Mouse (Mus musculus) embryonic fibroblast, embryonic 13.5 days (primary cell): ENCODE results near the gene Madcam1. TPM values are rescaled to one million over a fixed set of nuclear protein-coding genes. Genes with fewer than 3 reads are reported as not detected.
"Not testable (repeated sequence)": the region's sequence is repeated elsewhere in the genome, so short reads cannot be mapped to it uniquely, and the experiment has no call there.

Experiments
- H3K27ac ChIP-seq: 2 replicates; pipeline ENCODE4 v1.5.1; 2012; ENCODE audit warnings: low read length, control low read depth, inconsistent platforms; ENCODE audit not compliant: insufficient read depth
- H3K4me1 ChIP-seq: 2 replicates; pipeline ENCODE4 v1.6.1; 2011; ENCODE audit warnings: low read length; ENCODE audit not compliant: control insufficient read depth, insufficient read depth
- H3K4me3 ChIP-seq: 2 replicates; pipeline ENCODE4 v1.5.1; 2011; ENCODE audit warnings: mild to moderate bottlenecking, control low read depth, low read length; ENCODE audit not compliant: insufficient read depth
- CTCF ChIP-seq: IDR thresholded peaks from 2 replicates; pipeline ENCODE4 v1.5.1; 2011; ENCODE audit warnings: mild to moderate bottlenecking, control low read depth, low read length, moderate library complexity, borderline replicate concordance; ENCODE audit not compliant: insufficient read depth
- POLR2A ChIP-seq: IDR thresholded peaks from 2 replicates; pipeline ENCODE4 v1.6.1; 2011; ENCODE audit warnings: low read depth, mild to moderate bottlenecking, control low read depth, low read length, moderate library complexity
- polyA plus RNA-seq: library from polyadenylated mRNA; stranded (reverse); fragments of >200 nt; gene quantifications from 2 replicates; pipeline ENCODE4 v1.2.4, GENCODE M21; 2011; ENCODE audit warnings: low read depth; ENCODE audit not compliant: missing spikeins, insufficient read length

Gene Madcam1
- polyA plus RNA-seq, 1 experiment = not detected

- Histone ChIP-seq H3K27ac (no peak overlapping the region), H3K4me1 (peaks cover 10% of the 10 kb centered on the region; the same call in 1 of the 2 replicates), H3K4me3 (no peak overlapping the region)
- no peak for TF ChIP-seq CTCF
- no peak for TF ChIP-seq POLR2A
Measured at GRCm38 (mm10) chr10:79697916-79698315, 33.6 kb downstream of the Madcam1 start.

- TF ChIP-seq POLR2A (no peak), CTCF (no peak)
- Histone ChIP-seq H3K4me3 (no peak overlapping the region), H3K4me1 (peaks cover 10% of the 10 kb centered on the region; the same call in 1 of the 2 replicates), H3K27ac (no peak overlapping the region)
Measured at GRCm38 (mm10) chr10:79698459-79698858, 34.1 kb downstream of the Madcam1 start.

DNA sequence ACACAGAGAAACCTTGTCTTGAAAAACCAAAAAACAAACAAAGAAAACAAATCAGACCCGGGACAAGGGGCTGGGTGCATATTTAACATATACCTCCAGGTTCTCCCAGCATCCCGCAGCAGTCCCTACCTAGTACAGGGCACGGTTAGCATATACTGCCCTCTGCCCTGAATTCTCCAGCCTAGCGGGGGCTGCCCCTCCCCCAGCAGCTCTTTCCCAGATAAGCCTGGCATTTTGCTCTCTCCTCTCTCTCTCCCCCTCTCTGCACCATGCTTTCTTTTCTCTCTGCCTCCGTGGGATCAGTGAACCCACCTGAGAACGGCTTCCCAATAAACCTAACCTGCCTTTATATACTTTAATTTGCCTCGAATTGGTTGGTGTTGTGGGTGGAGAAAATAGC lies 36.3 kb downstream of the Madcam1 start:
- TF ChIP-seq CTCF (no peak), POLR2A (no peak)
- Histone ChIP-seq H3K27ac (no peak overlapping the region), H3K4me3 (no peak overlapping the region), H3K4me1 (peaks cover 8% of the 10 kb centered on the region)

GRCm38 (mm10) chr10:79701443-79702129 lies 37.2 kb downstream of the Madcam1 start:
- H3K27ac ChIP-seq = no peak overlapping the region
- TF ChIP-seq POLR2A = no peak
- no peak for TF ChIP-seq CTCF
- H3K4me1 ChIP-seq = peaks cover 4% of the 10 kb centered on the region; the same call in 1 of the 2 replicates
- H3K4me3 ChIP-seq = no peak overlapping the region

- H3K27ac ChIP-seq, H3K4me3 ChIP-seq: not testable (repeated sequence)
- peaks cover 11% of the 10 kb centered on the region for H3K4me1 ChIP-seq
Measured at GRCm38 (mm10) chr10:79702970-79703369, 38.6 kb downstream of the Madcam1 start.

GRCm38 (mm10) chr10:79703541-79703940 lies 39.2 kb downstream of the Madcam1 start:
- TF ChIP-seq CTCF (no peak), POLR2A (no peak)
- no peak overlapping the region for H3K27ac ChIP-seq
- H3K4me3 ChIP-seq = no peak overlapping the region; the same call in 1 of the 2 replicates
- peaks cover 11% of the 10 kb centered on the region for H3K4me1 ChIP-seq

DNA sequence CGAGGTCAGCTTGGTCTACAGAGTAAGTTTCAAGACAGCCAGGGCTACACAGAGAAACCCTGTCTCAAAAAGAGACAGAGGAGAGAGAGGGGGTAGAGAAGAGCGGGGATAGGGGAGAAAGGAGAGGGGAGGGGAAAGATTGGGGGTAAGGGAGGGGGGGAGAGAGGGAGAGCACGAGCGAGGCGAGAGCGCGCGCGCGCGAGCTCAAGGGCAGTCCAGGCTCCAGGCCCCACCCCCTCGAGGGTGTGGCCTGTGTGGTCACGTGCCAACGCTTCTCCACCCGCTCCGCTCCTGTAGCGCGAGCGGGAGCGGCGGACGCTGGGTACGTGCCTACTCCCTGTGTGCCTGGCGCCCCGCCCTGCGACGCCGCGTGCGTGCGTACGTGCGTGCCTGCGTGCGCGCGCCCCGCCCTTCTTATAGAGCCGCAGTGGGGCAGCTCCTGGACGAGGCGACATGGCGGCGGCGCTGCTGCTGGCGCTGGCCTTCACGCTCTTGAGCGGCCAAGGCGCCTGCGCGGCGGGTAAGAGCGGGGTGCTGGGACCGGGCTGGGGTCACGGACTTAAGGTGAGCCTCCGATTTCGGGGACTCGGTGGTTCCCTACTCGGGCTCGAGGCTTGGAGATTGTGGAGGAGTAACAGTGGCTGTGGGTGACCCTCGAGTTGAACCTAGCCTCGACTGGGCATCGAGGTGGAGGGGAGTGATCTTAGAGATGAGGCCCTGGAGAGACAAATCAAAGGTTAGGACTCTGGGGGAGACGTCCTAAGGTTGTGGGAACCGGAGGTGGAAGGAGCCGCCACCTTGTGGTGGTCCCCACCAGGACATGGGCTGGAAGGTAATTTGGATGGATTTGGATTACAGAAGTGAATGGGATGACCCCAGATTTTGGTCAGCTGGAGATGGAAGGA lies 40.0 kb downstream of the Madcam1 start, which contains the start of gene Bsg:
Gene Bsg, plus strand, starts transcription at position 427 of the 905 bp plus-strand sequence.
- Histone ChIP-seq H3K27ac (peak within 1 kb of the TSS; percentile 49), H3K4me1 (peaks cover 11% of the 10 kb centered on the region), H3K4me3 (peak within 1 kb of the TSS; percentile 92)
- peak; percentile 23; the same call in 1 of the 2 replicates for TF ChIP-seq CTCF
- TF ChIP-seq POLR2A = peak; percentile 98

- H3K4me1 ChIP-seq = peaks cover 11% of the 10 kb centered on the region
- peak overlapping the region; percentile 92 for H3K4me3 ChIP-seq
- H3K27ac ChIP-seq = no peak overlapping the region
- no peak for TF ChIP-seq CTCF
- no peak for TF ChIP-seq POLR2A
Measured at GRCm38 (mm10) chr10:79704970-79705360, 40.6 kb downstream of the Madcam1 start.

GRCm38 (mm10) chr10:79705951-79706350 lies 41.6 kb downstream of the Madcam1 start:
- Histone ChIP-seq H3K4me3 (peak overlapping the region; percentile 92), H3K4me1 (peaks cover 11% of the 10 kb centered on the region), H3K27ac (no peak overlapping the region)
- no peak for TF ChIP-seq CTCF
- no peak for TF ChIP-seq POLR2A

- Histone ChIP-seq H3K4me1 (peaks cover 11% of the 10 kb centered on the region), H3K27ac (no peak overlapping the region), H3K4me3 (peak overlapping the region; percentile 92; the same call in 1 of the 2 replicates)
- TF ChIP-seq POLR2A (no peak), CTCF (no peak)
Measured at GRCm38 (mm10) chr10:79706406-79707094, 42.2 kb downstream of the Madcam1 start.
